Mouse (Mus musculus) embryonic facial prominence, embryonic 14.5 days (tissue): Measurements from ENCODE around the gene Nfasc. TPM values are rescaled to one million over a fixed set of nuclear protein-coding genes. Genes with fewer than 3 reads are reported as not detected.

Source experiments
- ATAC-seq: fragments of 200-750 bp; cut with Nextera tagmentation; 2 replicates; pipeline ENCODE4 v1.8.0; 2017; ENCODE audit warnings: low read depth, moderate number of reproducible peaks, moderate TSS enrichment
- DNase-seq: peaks from one replicate; pipeline ENCODE4 v3.0.0-alpha.2; 2015; ENCODE audit warnings: low spot score
- H3K27ac ChIP-seq: fragments of 300-500 bp; sonication (generic); replicated peaks from 2 replicates; pipeline ENCODE4 v1.5.1; 2014; ENCODE audit warnings: low read depth, mild to moderate bottlenecking, low read length, moderate library complexity
- H3K27me3 ChIP-seq: fragments of 300-500 bp; sonication (generic); replicated peaks from 2 replicates; pipeline ENCODE4 v1.6.1; 2014; ENCODE audit warnings: low read length; ENCODE audit not compliant: control insufficient read depth, insufficient read depth
- H3K36me3 ChIP-seq: fragments of 300-500 bp; sonication (generic); 2 replicates; pipeline ENCODE4 v1.6.1; 2014; ENCODE audit warnings: low read length, mixed read lengths; ENCODE audit not compliant: control insufficient read depth, insufficient read depth
- H3K4me1 ChIP-seq: fragments of 300-500 bp; sonication (generic); 2 replicates; pipeline ENCODE4 v1.6.1; 2014; ENCODE audit warnings: antibody characterized with exemption, low read length; ENCODE audit not compliant: control insufficient read depth, insufficient read depth
- H3K4me2 ChIP-seq: fragments of 300-500 bp; sonication (generic); 2 replicates; pipeline ENCODE4 v1.6.1; 2014; ENCODE audit warnings: low read depth, mild to moderate bottlenecking, low read length, moderate library complexity, mixed read lengths
- H3K4me3 ChIP-seq: fragments of 300-500 bp; sonication (generic); 2 replicates; pipeline ENCODE4 v1.5.1; 2014; ENCODE audit warnings: low read depth, mild to moderate bottlenecking, low read length
- H3K9ac ChIP-seq: fragments of 300-500 bp; sonication (generic); 2 replicates; pipeline ENCODE4 v1.6.1; 2014; ENCODE audit warnings: low read depth, mild to moderate bottlenecking, low read length, moderate library complexity, mixed read lengths
- H3K9me3 ChIP-seq: fragments of 300-500 bp; sonication (generic); 2 replicates; pipeline ENCODE4 v1.6.1; 2016; ENCODE audit warnings: low read length; ENCODE audit not compliant: control insufficient read depth
- WGBS: fragments of 180-500 bp; shearing (Covaris S2); extraction: QIAGEN DNeasy Blood & Tissue Kit; methylation state at CpG from one replicate; pipeline ENCODE4 v1.1.7; 2014; 5-methylcytosine and 5-hydroxymethylcytosine counted together
- polyA plus RNA-seq: library from polyadenylated mRNA; unstranded; fragments of >200 nt; fragmentation: Nextera tagmentation; extraction: Ambion mirVana; gene quantifications from 2 replicates; pipeline ENCODE4 v1.2.1, GENCODE M21; 2014

Gene Nfasc
- polyA plus RNA-seq, 1 experiment from 2014 or later = 2.4 TPM

GRCm38 (mm10) chr1:132718225-132718624 lies 23.4 kb downstream of the Nfasc start:
- Histone ChIP-seq H3K36me3 (no peaks in the 10 kb centered on the region), H3K9me3 (no peaks in the 10 kb centered on the region), H3K27me3 (no peaks in the 10 kb centered on the region), H3K9ac (no peak overlapping the region), H3K4me1 (no peaks in the 10 kb centered on the region), H3K27ac (no peak overlapping the region), H3K4me2 (no peak overlapping the region), H3K4me3 (no peak overlapping the region)
- DNase-seq = no peak
- WGBS = 70% methylated on average over 5 of the region's 5 CpGs
- no peak for ATAC-seq

- H3K9ac ChIP-seq = no peak overlapping the region
- no peaks in the 10 kb centered on the region for H3K27me3 ChIP-seq
- no peaks in the 10 kb centered on the region for H3K9me3 ChIP-seq
- no peak overlapping the region for H3K27ac ChIP-seq
- WGBS = 85% methylated on average over 9 of the region's 9 CpGs
- DNase-seq (no peak), ATAC-seq (no peak)
- H3K4me3 ChIP-seq = no peak overlapping the region
- H3K4me1 ChIP-seq = no peaks in the 10 kb centered on the region
- no peak overlapping the region for H3K4me2 ChIP-seq
- no peaks in the 10 kb centered on the region for H3K36me3 ChIP-seq
Measured at GRCm38 (mm10) chr1:132715044-132715443, 26.6 kb downstream of the Nfasc start.

- no peaks in the 10 kb centered on the region for H3K9me3 ChIP-seq
Measured at GRCm38 (mm10) chr1:132709419-132709818, 32.2 kb downstream of the Nfasc start.

GRCm38 (mm10) chr1:132707301-132707700 lies 34.3 kb downstream of the Nfasc start:
- H3K4me2 ChIP-seq = no peak overlapping the region
- H3K9ac ChIP-seq = no peak overlapping the region
- no peak overlapping the region for H3K4me3 ChIP-seq
- ATAC-seq = no peak
- 47% methylated on average over 8 of the region's 8 CpGs for WGBS
- no peaks in the 10 kb centered on the region for H3K4me1 ChIP-seq
- no peaks in the 10 kb centered on the region for H3K9me3 ChIP-seq
- H3K27me3 ChIP-seq = no peaks in the 10 kb centered on the region
- H3K27ac ChIP-seq = no peak overlapping the region
- no peaks in the 10 kb centered on the region for H3K36me3 ChIP-seq
- no peak for DNase-seq

More at GRCm38 (mm10) chr1:132709419-132709818, 32.2 kb downstream of the Nfasc start:
- no peak for DNase-seq
- Histone ChIP-seq H3K4me1 (no peaks in the 10 kb centered on the region), H3K4me3 (no peak overlapping the region), H3K36me3 (no peaks in the 10 kb centered on the region), H3K9ac (no peak overlapping the region), H3K27ac (no peak overlapping the region), H3K4me2 (no peak overlapping the region), H3K27me3 (no peaks in the 10 kb centered on the region)
- no peak for ATAC-seq
- WGBS = 56% methylated on average over 5 of the region's 5 CpGs

- ATAC-seq (peak; percentile 81), DNase-seq (peak; percentile 48)
- no peak overlapping the region for H3K4me3 ChIP-seq
- no peak overlapping the region for H3K9ac ChIP-seq
- H3K9me3 ChIP-seq = no peaks in the 10 kb centered on the region
- no peaks in the 10 kb centered on the region for H3K4me1 ChIP-seq
- no peak overlapping the region for H3K27ac ChIP-seq
- H3K36me3 ChIP-seq = no peaks in the 10 kb centered on the region
- H3K4me2 ChIP-seq = no peak overlapping the region
- WGBS = 21% methylated on average over 5 of the region's 5 CpGs
- no peaks in the 10 kb centered on the region for H3K27me3 ChIP-seq
Measured at GRCm38 (mm10) chr1:132703467-132703866, 38.1 kb downstream of the Nfasc start.

GRCm38 (mm10) chr1:132696926-132697325 lies 44.7 kb downstream of the Nfasc start:
- ATAC-seq (no peak), DNase-seq (no peak)
- Histone ChIP-seq H3K9me3 (no peaks in the 10 kb centered on the region), H3K4me1 (no peaks in the 10 kb centered on the region), H3K36me3 (no peaks in the 10 kb centered on the region), H3K4me3 (no peak overlapping the region), H3K27ac (no peak overlapping the region), H3K4me2 (no peak overlapping the region), H3K9ac (no peak overlapping the region), H3K27me3 (no peaks in the 10 kb centered on the region)
- 58% methylated on average over 4 of the region's 4 CpGs for WGBS

- ATAC-seq (peak; percentile 55; the same call in 1 of the 2 replicates), DNase-seq (peak; percentile 55)
- no peaks in the 10 kb centered on the region for H3K27me3 ChIP-seq
- H3K27ac ChIP-seq = no peak overlapping the region
- no peak overlapping the region for H3K4me2 ChIP-seq
- no peak overlapping the region for H3K4me3 ChIP-seq
- no peaks in the 10 kb centered on the region for H3K36me3 ChIP-seq
- H3K9me3 ChIP-seq = no peaks in the 10 kb centered on the region
- H3K9ac ChIP-seq = no peak overlapping the region
- no peaks in the 10 kb centered on the region for H3K4me1 ChIP-seq
- WGBS = 28% methylated on average over 2 of the region's 2 CpGs
Measured at GRCm38 (mm10) chr1:132696232-132696631, 45.4 kb downstream of the Nfasc start.

GRCm38 (mm10) chr1:132694007-132694406 lies 47.6 kb downstream of the Nfasc start:
- H3K4me3 ChIP-seq = no peak overlapping the region
- no peak overlapping the region for H3K27ac ChIP-seq
- 31% methylated on average over 9 of the region's 9 CpGs for WGBS
- H3K27me3 ChIP-seq = no peaks in the 10 kb centered on the region
- no peaks in the 10 kb centered on the region for H3K4me1 ChIP-seq
- no peaks in the 10 kb centered on the region for H3K9me3 ChIP-seq
- no peak overlapping the region for H3K4me2 ChIP-seq
- no peak overlapping the region for H3K9ac ChIP-seq
- ATAC-seq = no peak
- no peak for DNase-seq
- H3K36me3 ChIP-seq = no peaks in the 10 kb centered on the region

GRCm38 (mm10) chr1:132689181-132689580 lies 52.4 kb downstream of the Nfasc start:
- Histone ChIP-seq H3K4me1 (no peaks in the 10 kb centered on the region), H3K4me2 (no peak overlapping the region), H3K27ac (no peak overlapping the region), H3K9ac (no peak overlapping the region), H3K9me3 (no peaks in the 10 kb centered on the region), H3K4me3 (no peak overlapping the region), H3K27me3 (no peaks in the 10 kb centered on the region), H3K36me3 (no peaks in the 10 kb centered on the region)
- 49% methylated on average over 3 of the region's 3 CpGs for WGBS
- DNase-seq (no peak), ATAC-seq (no peak)
